Mouse (Mus musculus): ENCODE results near the gene Olah. TPM values are rescaled to one million over a fixed set of nuclear protein-coding genes. Genes with fewer than 3 reads are reported as not detected.

The Olah gene
- total and polyA plus RNA-seq, 3 experiments: not detected

- Histone ChIP-seq H3K4me1 (ENCODE audit: control insufficient read depth in 1 of 2, insufficient read depth in 2 of 2, low read length in 2 of 2) (no peaks in the 10 kb centered on the region), H3K27me3 (ENCODE audit: control insufficient read depth in 1 of 2, insufficient read depth in 2 of 2, low read length in 2 of 2) (peaks cover 8 to 9% of the 10 kb centered on the region in 2 experiments), H3K79me2 (ENCODE audit: control insufficient read depth, insufficient read depth, low read length, poor library complexity) (no peaks in the 10 kb centered on the region), H3K36me3 (ENCODE audit: control insufficient read depth in 1 of 2, insufficient read depth in 2 of 2, low read length in 2 of 2) (no peaks in the 10 kb centered on the region), H3K27ac (ENCODE audit: control insufficient read depth, low read depth, low read length) (no peak overlapping the region), H3K9ac (ENCODE audit: control insufficient read depth, low read depth, low read length, poor library complexity, severe bottlenecking) (no peak overlapping the region), H3K9me3 (replicated peaks; ENCODE audit: insufficient read depth, low read length) (no peaks in the 10 kb centered on the region), H3K4me3 (ENCODE audit: control insufficient read depth in 1 of 2, insufficient read depth in 1 of 2, low read depth in 2 of 2, low read length in 2 of 2) (no peak overlapping the region)
- TF ChIP-seq ZC3H11A (IDR thresholded peaks at IDR 0.05; ENCODE audit: low read depth, low read length) (no peak), MAFK (IDR thresholded peaks at IDR 0.05; ENCODE audit: borderline replicate concordance, low read depth, low read length) (no peak), POLR2AphosphoS2 (IDR thresholded peaks at IDR 0.05; ENCODE audit: low read length) (no peak), ZMIZ1 (IDR thresholded peaks at IDR 0.05; ENCODE audit: low read depth, low read length) (no peak), MEF2A (IDR thresholded peaks at IDR 0.05; ENCODE audit: extremely low read depth, insufficient replicate concordance, low read depth, low read length, poor library complexity, severe bottlenecking) (no peak), NRF1 (IDR thresholded peaks at IDR 0.05; ENCODE audit: insufficient read depth, low read depth, low read length, poor library complexity, severe bottlenecking) (no peak), USF2 (IDR thresholded peaks at IDR 0.05; ENCODE audit: borderline replicate concordance in 1 of 2, insufficient read depth in 1 of 2, low read depth in 1 of 2, low read length in 2 of 2) (no peak), GATA1 (IDR thresholded peaks at IDR 0.05; ENCODE audit: low read depth, low read length) (no peak), MAX (IDR thresholded peaks at IDR 0.05; ENCODE audit: low read length) (no peak), MYC (IDR thresholded peaks at IDR 0.05; ENCODE audit: low read depth, low read length) (no peak), MYB (IDR thresholded peaks at IDR 0.05; ENCODE audit: low read depth, low read length) (no peak), ETS1 (IDR thresholded peaks at IDR 0.05; ENCODE audit: low read depth, low read length) (no peak), MAZ (IDR thresholded peaks at IDR 0.05; ENCODE audit: low read depth, low read length) (no peak), TBP (IDR thresholded peaks at IDR 0.05; ENCODE audit: low read depth, low read length) (no peak), E2F4 (IDR thresholded peaks at IDR 0.05; ENCODE audit: borderline replicate concordance, low read depth, low read length) (no peak), CTCF (IDR thresholded peaks at IDR 0.05 in 2 of 3, conservative IDR thresholded peaks at IDR 0.05 in 1 of 3; ENCODE audit: control insufficient read depth in 1 of 3, insufficient read depth in 1 of 3, low read depth in 2 of 3, low read length in 3 of 3, poor library complexity in 1 of 3, severe bottlenecking in 1 of 3) (no peak), CHD1 (IDR thresholded peaks at IDR 0.05; ENCODE audit: low read depth, low read length) (no peak), KAT2A (conservative IDR thresholded peaks at IDR 0.05; ENCODE audit: low read depth, low read length) (no peak), POLR2AphosphoS5 (IDR thresholded peaks at IDR 0.05; ENCODE audit: borderline replicate concordance, low read depth, low read length) (no peak)
- no peak for DNase-seq (ENCODE audit: low read depth, low spot score)
Measured at GRCm38 (mm10) chr2:3348422-3348821, 48.6 kb downstream of the Olah start.

- H3K27ac ChIP-seq (ENCODE audit: control insufficient read depth, low read depth, low read length): peak within 1 kb of the TSS; percentile 1; the same call in 1 of the 2 replicates
- H3K79me2 ChIP-seq (ENCODE audit: control insufficient read depth, insufficient read depth, low read length, poor library complexity): peaks cover 16% of the 10 kb centered on the region
- H3K36me3 ChIP-seq (ENCODE audit: control insufficient read depth in 1 of 2, insufficient read depth in 2 of 2, low read length in 2 of 2): peaks cover 0 to 10% of the 10 kb centered on the region in 2 experiments; a peak in 2 of 4 replicates
- peaks cover 2 to 14% of the 10 kb centered on the region in 2 experiments; a peak in 3 of 4 replicates for H3K4me1 ChIP-seq (ENCODE audit: control insufficient read depth in 1 of 2, insufficient read depth in 2 of 2, low read length in 2 of 2)
- no peaks in the 10 kb centered on the region for H3K9me3 ChIP-seq (replicated peaks; ENCODE audit: insufficient read depth, low read length)
- H3K4me3 ChIP-seq (ENCODE audit: control insufficient read depth in 1 of 2, insufficient read depth in 1 of 2, low read depth in 2 of 2, low read length in 2 of 2): peak within 1 kb of the TSS; percentile 54 to 56
- no peaks in the 10 kb centered on the region for H3K27me3 ChIP-seq (ENCODE audit: control insufficient read depth in 1 of 2, insufficient read depth in 2 of 2, low read length in 2 of 2)
- peak; percentile 94 for DNase-seq (ENCODE audit: low read depth, low spot score)
- peak within 1 kb of the TSS; percentile 43 for H3K9ac ChIP-seq (ENCODE audit: control insufficient read depth, low read depth, low read length, poor library complexity, severe bottlenecking)
- TF ChIP-seq HCFC1 (IDR thresholded peaks at IDR 0.05; ENCODE audit: low read depth, low read length) (0 out of 2 replicates have a peak, but pooled peaks have one; percentile 49), ZC3H11A (IDR thresholded peaks at IDR 0.05; ENCODE audit: low read depth, low read length) (no peak), BHLHE40 (IDR thresholded peaks at IDR 0.05; ENCODE audit: borderline replicate concordance, low read depth, low read length) (no peak), E2F4 (IDR thresholded peaks at IDR 0.05; ENCODE audit: borderline replicate concordance, low read depth, low read length) (no peak), EP300 (IDR thresholded peaks at IDR 0.05; ENCODE audit: low read depth in 1 of 2, low read length in 2 of 2) (no peak), POLR2AphosphoS5 (IDR thresholded peaks at IDR 0.05; ENCODE audit: borderline replicate concordance, low read depth, low read length) (no peak), MAZ (IDR thresholded peaks at IDR 0.05; ENCODE audit: low read depth, low read length) (no peak), MYB (IDR thresholded peaks at IDR 0.05; ENCODE audit: low read depth, low read length) (no peak), NELFE (IDR thresholded peaks at IDR 0.05; ENCODE audit: low read depth, low read length) (peak; percentile 80), MAX (IDR thresholded peaks at IDR 0.05; ENCODE audit: low read length) (peak; percentile 54), RCOR1 (IDR thresholded peaks at IDR 0.05; ENCODE audit: low read depth, low read length) (no peak), CHD2 (IDR thresholded peaks at IDR 0.05; ENCODE audit: low read length) (no peak), SIN3A (IDR thresholded peaks at IDR 0.05; ENCODE audit: low read length) (peak; percentile 57; the same call in 1 of the 2 replicates), UBTF (IDR thresholded peaks at IDR 0.05; ENCODE audit: borderline replicate concordance, insufficient read depth, low read depth, low read length) (no peak), CTCF (IDR thresholded peaks at IDR 0.05 in 2 of 3, conservative IDR thresholded peaks at IDR 0.05 in 1 of 3; ENCODE audit: control insufficient read depth in 1 of 3, insufficient read depth in 1 of 3, low read depth in 2 of 3, low read length in 3 of 3, poor library complexity in 1 of 3, severe bottlenecking in 1 of 3) (no peak), MXI1 (IDR thresholded peaks at IDR 0.05; ENCODE audit: low read depth, low read length) (peak; percentile 83), CHD1 (IDR thresholded peaks at IDR 0.05; ENCODE audit: low read depth, low read length) (no peak)
Measured at GRCm38 (mm10) chr2:3335611-3336301, 61.3 kb downstream of the Olah start, which contains the start of gene Acbd7. Gene Acbd7, plus strand, starts transcription at chr2:3336168.
